ENCODE assay signal across 12 mouse cellular contexts in genomic region chr3:94476301-94477035, GRCm38 (mm10). TPM values are rescaled to one million over a fixed set of nuclear protein-coding genes. Genes with fewer than 3 reads are reported as not detected.
DNase-seq lines count a peak whose midpoint lies in the region; ATAC-seq and TF ChIP-seq lines count a peak whose summit lies in the region.
"Had no signal": no experiment of that assay in that cellular context is flagged by ENCODE, and none has a peak within 500 bp of the region (broad histone marks: within the 10 kb centered on the region; RNA-seq: fewer than 3 reads in every experiment).

No protein-coding gene starts in this region.

- no peak for TF ChIP-seq POLR2A in lung, adult 2 months (IDR thresholded peaks at IDR 0.05; ENCODE audit: borderline replicate concordance, extremely low read depth, low read depth, low read length)

- H3K27ac ChIP-seq in intestine, embryonic 15.5 days: no peak overlapping the region
- peak overlapping the region; percentile 88 for H3K27ac ChIP-seq in neural tube, embryonic 15.5 days (replicated peaks)
- H3K27ac ChIP-seq: embryonic facial prominence, embryonic 13.5 days; limb, embryonic 15.5 days; macrophage had no signal

- no peak for TF ChIP-seq CTCF in lung, adult 2 months (IDR thresholded peaks at IDR 0.05; ENCODE audit: insufficient read depth, low read length)

- H3K9ac ChIP-seq in intestine, embryonic 15.5 days: no peak overlapping the region
- H3K9ac ChIP-seq in neural tube, embryonic 15.5 days (replicated peaks): no peak overlapping the region
- H3K9ac ChIP-seq: embryonic facial prominence, embryonic 13.5 days; limb, embryonic 15.5 days had no signal

- peak; percentile 37 for DNase-seq in adrenal gland, postnatal 14 days
- DNase-seq in adrenal gland, adult 2 months: no peak
- peak; percentile 5 for DNase-seq in lung, postnatal 25 days (ENCODE audit: low spot score)
- no peak for DNase-seq in lung, adult 2 months
- DNase-seq in gastrocnemius, postnatal 4 days (ENCODE audit: low spot score in 2 of 2): no peak
- no peak for DNase-seq in gastrocnemius, adult 8-10 months (ENCODE audit: low spot score in 2 of 2)

- H3K4me1 ChIP-seq in lung, adult 2 months (ENCODE audit: control insufficient read depth, insufficient read depth, low read length): no peaks in the 10 kb centered on the region
- H3K4me1 ChIP-seq in intestine, embryonic 15.5 days (replicated peaks): peaks cover 9% of the 10 kb centered on the region
- peaks cover 48% of the 10 kb centered on the region for H3K4me1 ChIP-seq in neural tube, embryonic 15.5 days

- no peaks in the 10 kb centered on the region; the same call in 1 of the 2 replicates for H3K27me3 ChIP-seq in intestine, embryonic 15.5 days (replicated peaks)
- H3K27me3 ChIP-seq in neural tube, embryonic 15.5 days (replicated peaks): no peaks in the 10 kb centered on the region

- ATAC-seq in intestine, embryonic 15.5 days: peak; percentile 50
- no peak for ATAC-seq in neural tube, embryonic 15.5 days (ENCODE audit: low FRiP score)

- H3K4me3 ChIP-seq in lung, adult 2 months (replicated peaks; ENCODE audit: extremely low read depth, low read depth, low read length): no peak overlapping the region
- no peak overlapping the region for H3K4me3 ChIP-seq in intestine, embryonic 15.5 days (replicated peaks)
- no peak overlapping the region for H3K4me3 ChIP-seq in neural tube, embryonic 15.5 days (replicated peaks)
- H3K4me3 ChIP-seq: embryonic facial prominence, embryonic 13.5 days; limb, embryonic 15.5 days had no signal

- 64% methylated on average over 8 of the region's 8 CpGs for WGBS in lung, adult 2 months
- 29% methylated on average over 8 of the region's 8 CpGs for WGBS in intestine, embryonic 15.5 days
- WGBS in neural tube, embryonic 15.5 days: 55% methylated on average over 8 of the region's 8 CpGs

- no peak overlapping the region for H3K4me2 ChIP-seq in intestine, embryonic 15.5 days (replicated peaks)
- no peak overlapping the region for H3K4me2 ChIP-seq in neural tube, embryonic 15.5 days
- H3K4me2 ChIP-seq: embryonic facial prominence, embryonic 13.5 days; limb, embryonic 15.5 days had no signal

- no peaks in the 10 kb centered on the region for H3K36me3 ChIP-seq in intestine, embryonic 15.5 days
- H3K36me3 ChIP-seq in neural tube, embryonic 15.5 days: peaks cover 9% of the 10 kb centered on the region; the same call in 1 of the 2 replicates
- H3K36me3 ChIP-seq: embryonic facial prominence, embryonic 13.5 days; limb, embryonic 15.5 days had no signal

- H3K9me3 ChIP-seq in intestine, embryonic 15.5 days: no peaks in the 10 kb centered on the region
- no peaks in the 10 kb centered on the region for H3K9me3 ChIP-seq in neural tube, embryonic 15.5 days (replicated peaks)
- H3K9me3 ChIP-seq: embryonic facial prominence, embryonic 13.5 days; limb, embryonic 15.5 days had no signal

RNA-seq across cellular contexts. Expression of gene Celf3, which starts 1.6 kb away (rescaled TPM):
- total RNA-seq in adrenal gland, postnatal 14 days (2021): 21.8 and 28.1 TPM in 2 replicates
- 10 to 100 TPM; 17.6 to 27.7 TPM for total RNA-seq in adrenal gland, adult 2 months (2021)
- 62.2 and 77.6 TPM in 2 replicates for polyA plus RNA-seq in adrenal gland, adult 2 months (2012; rRNA removed)
- 1.2 and 2.1 TPM in 2 replicates for polyA plus RNA-seq in lung, adult 2 months (2012; rRNA removed)
- 26.0 and 28.1 TPM in 2 replicates for polyA plus RNA-seq in intestine, embryonic 15.5 days (2015; fragmentation: Nextera tagmentation; extraction: Ambion mirVana)
- polyA plus RNA-seq in neural tube, embryonic 15.5 days (2015; fragmentation: Nextera tagmentation; extraction: Ambion mirVana): 157 and 210 TPM in 2 replicates
- total RNA-seq in gastrocnemius, postnatal 4 days (2021): under 1 TPM in 1 of 2 experiments, not detected in 1; 0.27 TPM
- total RNA-seq in gastrocnemius, adult 8-10 months (2022): not detected
- polyA plus RNA-seq: macrophage had no signal

RNA-seq across cellular contexts. Expression of gene Riiad1, which starts 3.7 kb away (rescaled TPM):
- total RNA-seq in adrenal gland, postnatal 14 days (2021): 4.0 and 4.4 TPM in 2 replicates
- total RNA-seq in adrenal gland, adult 2 months (2021): 1 to 10 TPM; 2.8 to 3.5 TPM
- polyA plus RNA-seq in adrenal gland, adult 2 months (2012; rRNA removed): not detected in 2 replicates
- 2.3 and 2.5 TPM in 2 replicates for polyA plus RNA-seq in lung, adult 2 months (2012; rRNA removed)
- polyA plus RNA-seq in intestine, embryonic 15.5 days (2015; fragmentation: Nextera tagmentation; extraction: Ambion mirVana): 5.5 and 5.6 TPM in 2 replicates
- 14.1 and 16.1 TPM in 2 replicates for polyA plus RNA-seq in neural tube, embryonic 15.5 days (2015; fragmentation: Nextera tagmentation; extraction: Ambion mirVana)
- 1 to 10 TPM; 6.1 to 8.0 TPM for total RNA-seq in gastrocnemius, postnatal 4 days (2021)
- 10 to 100 TPM; 10.6 to 11.8 (median 11.3) TPM for total RNA-seq in gastrocnemius, adult 8-10 months (2022)
- total RNA-seq: neutrophil, adult 5-6 weeks had no signal

RNA-seq across cellular contexts. Expression of gene Oaz3, which starts 32.8 kb away (rescaled TPM):
- not detected in 2 replicates for total RNA-seq in adrenal gland, postnatal 14 days (2021)
- under 1 TPM in 1 of 2 experiments, not detected in 1; 0.24 TPM for total RNA-seq in adrenal gland, adult 2 months (2021)
- 0.15 TPM in 1 of 2 replicates, not detected in the other for polyA plus RNA-seq in adrenal gland, adult 2 months (2012; rRNA removed)
- polyA plus RNA-seq in lung, adult 2 months (2012; rRNA removed): 0.18 TPM in 1 of 2 replicates, not detected in the other
- polyA plus RNA-seq in intestine, embryonic 15.5 days (2015; fragmentation: Nextera tagmentation; extraction: Ambion mirVana): 0.36 and 0.48 TPM in 2 replicates
- 0.78 and 0.97 TPM in 2 replicates for polyA plus RNA-seq in neural tube, embryonic 15.5 days (2015; fragmentation: Nextera tagmentation; extraction: Ambion mirVana)
- not detected for total RNA-seq in gastrocnemius, postnatal 4 days (2021)
- not detected for total RNA-seq in gastrocnemius, adult 8-10 months (2022)
- total RNA-seq: neutrophil, adult 5-6 weeks had no signal
- polyA plus RNA-seq: embryonic facial prominence, embryonic 13.5 days; macrophage had no signal

RNA-seq across cellular contexts. Expression of gene Mrpl9, which starts 33.4 kb away (rescaled TPM):
- total RNA-seq in adrenal gland, postnatal 14 days (2021): 87.6 and 87.8 TPM in 2 replicates
- 10 to 100 TPM; 46.4 to 84.5 TPM for total RNA-seq in adrenal gland, adult 2 months (2021)
- 16.4 and 18.0 TPM in 2 replicates for polyA plus RNA-seq in adrenal gland, adult 2 months (2012; rRNA removed)
- polyA plus RNA-seq in lung, adult 2 months (2012; rRNA removed): 18.2 and 22.6 TPM in 2 replicates
- 69.3 TPM in 2 replicates for polyA plus RNA-seq in intestine, embryonic 15.5 days (2015; fragmentation: Nextera tagmentation; extraction: Ambion mirVana)
- 61.8 and 63.3 TPM in 2 replicates for polyA plus RNA-seq in neural tube, embryonic 15.5 days (2015; fragmentation: Nextera tagmentation; extraction: Ambion mirVana)
- total RNA-seq in gastrocnemius, postnatal 4 days (2021): 10 to 100 TPM; 51.7 to 53.1 TPM
- 10 to 100 TPM; 29.1 to 33.8 (median 32.0) TPM for total RNA-seq in gastrocnemius, adult 8-10 months (2022)

Comparison
In these comparisons a context has a peak if more than half of its experiments do, and no peak if none do; other contexts are left out.
1. DNase-seq: peak in adrenal gland, postnatal 14 days (single experiment) and lung, postnatal 25 days (single experiment); none in adrenal gland, adult 2 months (single experiment), lung, adult 2 months (single experiment), gastrocnemius, postnatal 4 days (0 of 2) and gastrocnemius, adult 8-10 months (0 of 2).
2. RNA of gene Celf3, which starts 1.6 kb away (total RNA-seq): 17.6 to 27.7 TPM in adrenal gland, adult 2 months and 21.8 to 28.1 TPM in adrenal gland, postnatal 14 days; 0.27 TPM in gastrocnemius, postnatal 4 days and not detected in gastrocnemius, adult 8-10 months; every median in the first group is over 10 times any median in the second.